Mouse (Mus musculus) hindbrain, embryonic 14.5 days (tissue): ENCODE measurements around the gene Atp1a2. TPM values are rescaled to one million over a fixed set of nuclear protein-coding genes. Genes with fewer than 3 reads are reported as not detected.

Experiments
- ATAC-seq: fragments of 200-750 bp; cut with Nextera tagmentation; 2 replicates; pipeline ENCODE4 v1.8.0; 2017; ENCODE audit warnings: moderate number of reproducible peaks, mild to moderate bottlenecking, moderate TSS enrichment, moderate library complexity; ENCODE audit not compliant: low FRiP score
- DNase-seq: peaks from one replicate; pipeline ENCODE4 v3.0.0-alpha.2; 2015; ENCODE audit warnings: low spot score
- H3K27ac ChIP-seq: fragments of 300-500 bp; sonication (generic); 2 replicates; pipeline ENCODE4 v1.5.1; 2014; ENCODE audit warnings: mild to moderate bottlenecking, moderate library complexity
- H3K27me3 ChIP-seq: fragments of 300-500 bp; sonication (generic); 2 replicates; pipeline ENCODE4 v1.6.1; 2014; ENCODE audit warnings: mild to moderate bottlenecking, low read length, mixed read lengths; ENCODE audit not compliant: control insufficient read depth, insufficient read depth
- H3K36me3 ChIP-seq: fragments of 300-500 bp; sonication (generic); replicated peaks from 2 replicates; pipeline ENCODE4 v1.6.1; 2014; ENCODE audit not compliant: control insufficient read depth, insufficient read depth
- H3K4me1 ChIP-seq: fragments of 300-500 bp; sonication (generic); replicated peaks from 2 replicates; pipeline ENCODE4 v1.6.1; 2014; ENCODE audit warnings: antibody characterized with exemption, low read length, mixed read lengths; ENCODE audit not compliant: control insufficient read depth, insufficient read depth
- H3K4me2 ChIP-seq: fragments of 300-500 bp; sonication (generic); replicated peaks from 2 replicates; pipeline ENCODE4 v1.6.1; 2014; ENCODE audit warnings: mild to moderate bottlenecking, moderate library complexity
- H3K4me3 ChIP-seq: fragments of 300-500 bp; sonication (generic); replicated peaks from 2 replicates; pipeline ENCODE4 v1.5.1; 2014; ENCODE audit warnings: mild to moderate bottlenecking, low read length
- H3K9ac ChIP-seq: fragments of 300-500 bp; sonication (generic); 2 replicates; pipeline ENCODE4 v1.6.1; 2014
- H3K9me3 ChIP-seq: fragments of 300-500 bp; sonication (generic); 2 replicates; pipeline ENCODE4 v1.6.1; 2016; ENCODE audit warnings: low read length; ENCODE audit not compliant: control insufficient read depth
- WGBS: fragments of 180-500 bp; shearing (Covaris S2); extraction: QIAGEN DNeasy Blood & Tissue Kit; methylation state at CpG from one replicate; pipeline ENCODE4 v1.1.7; 2014; 5-methylcytosine and 5-hydroxymethylcytosine counted together
- polyA plus RNA-seq: library from polyadenylated mRNA; unstranded; fragments of >200 nt; fragmentation: Nextera tagmentation; extraction: Ambion mirVana; gene quantifications from 2 replicates; pipeline ENCODE4 v1.2.1, GENCODE M21; 2014

Atp1a2 gene
- polyA plus RNA-seq, 1 experiment from 2014 or later, result 29.5 TPM

DNA sequence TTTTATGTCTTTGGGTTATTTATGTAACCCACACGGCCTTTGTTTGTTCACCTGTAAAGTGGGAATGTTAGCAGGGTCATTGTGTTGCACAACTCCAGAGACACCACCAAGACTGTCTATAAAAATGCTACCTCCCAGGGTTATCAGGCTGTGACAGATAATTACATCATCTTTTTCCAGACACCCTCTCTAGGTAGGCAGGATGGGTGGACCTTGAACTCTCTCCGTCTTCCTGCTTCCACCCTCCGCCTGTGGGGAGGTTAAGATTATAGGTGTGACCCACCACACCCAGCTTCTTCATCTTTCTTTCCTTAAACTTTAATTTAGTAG is 8.3 kb downstream of the Atp1a2 start:
- Histone ChIP-seq H3K36me3 (0 out of 2 replicates have a peak, but pooled peaks cover 3% of the 10 kb centered on the region), H3K4me1 (no peaks in the 10 kb centered on the region; the same call in 1 of the 2 replicates)
- 91% methylated on average over 3 of the region's 3 CpGs for WGBS

GRCm38 (mm10) chr1:172288900-172289616 is 8.8 kb downstream of the Atp1a2 start:
- Histone ChIP-seq H3K27me3 (no peaks in the 10 kb centered on the region), H3K36me3 (0 out of 2 replicates have a peak, but pooled peaks cover 3% of the 10 kb centered on the region), H3K27ac (no peak overlapping the region), H3K9ac (no peak overlapping the region), H3K4me2 (no peak overlapping the region), H3K4me3 (no peak overlapping the region), H3K4me1 (no peaks in the 10 kb centered on the region), H3K9me3 (no peaks in the 10 kb centered on the region)
- WGBS, result 92% methylated on average over 11 of the region's 11 CpGs
- DNase-seq (no peak), ATAC-seq (no peak)

More for the DNA sequence above, 8.3 kb downstream of the Atp1a2 start:
- Histone ChIP-seq H3K9ac (no peak overlapping the region), H3K9me3 (no peaks in the 10 kb centered on the region), H3K27ac (no peak overlapping the region), H3K4me2 (no peak overlapping the region), H3K4me3 (no peak overlapping the region), H3K27me3 (no peaks in the 10 kb centered on the region)
- DNase-seq (no peak), ATAC-seq (no peak)

- H3K27ac ChIP-seq, result no peak overlapping the region
- H3K4me2 ChIP-seq, result no peak overlapping the region
- no peaks in the 10 kb centered on the region for H3K4me1 ChIP-seq
- no peak overlapping the region for H3K9ac ChIP-seq
- 86% methylated on average over 5 of the region's 5 CpGs for whole genome bisulfite sequencing
- H3K4me3 ChIP-seq, result no peak overlapping the region
- no peaks in the 10 kb centered on the region for H3K27me3 ChIP-seq
- H3K36me3 ChIP-seq, result 0 out of 2 replicates have a peak, but pooled peaks cover 3% of the 10 kb centered on the region
- no peak for ATAC-seq
- H3K9me3 ChIP-seq, result no peaks in the 10 kb centered on the region
- DNase-seq, result no peak
Measured at GRCm38 (mm10) chr1:172286740-172287139, 11.1 kb downstream of the Atp1a2 start.

- ATAC-seq (no peak), DNase-seq (no peak)
- Histone ChIP-seq H3K9me3 (no peaks in the 10 kb centered on the region), H3K4me1 (no peaks in the 10 kb centered on the region), H3K36me3 (0 out of 2 replicates have a peak, but pooled peaks cover 3% of the 10 kb centered on the region), H3K27ac (no peak overlapping the region), H3K9ac (no peak overlapping the region), H3K4me3 (no peak overlapping the region), H3K4me2 (no peak overlapping the region), H3K27me3 (no peaks in the 10 kb centered on the region)
- WGBS, result 92% methylated on average over 14 of the region's 14 CpGs
Measured at GRCm38 (mm10) chr1:172284221-172284620, 13.6 kb downstream of the Atp1a2 start.

DNA sequence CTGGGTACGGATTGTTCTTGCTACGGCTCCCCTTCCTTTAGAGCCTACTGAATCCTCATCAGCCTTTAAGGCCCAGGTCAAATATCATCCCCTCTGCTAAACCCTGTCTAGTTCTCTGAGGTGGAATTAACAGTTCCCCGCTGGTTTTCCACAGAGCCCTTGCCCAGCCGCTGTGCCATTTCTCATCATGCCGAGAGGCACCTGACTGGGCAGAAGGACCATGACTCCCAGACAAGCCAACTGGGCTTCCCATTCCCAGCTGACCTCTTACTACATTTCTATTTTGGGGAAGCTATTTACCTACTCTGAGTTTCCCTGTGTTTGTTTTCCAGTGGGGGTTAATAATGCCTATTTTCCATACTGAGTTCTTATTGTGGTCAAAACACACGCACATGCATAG is 14.8 kb downstream of the Atp1a2 start:
- H3K9ac ChIP-seq, result no peak overlapping the region
- no peaks in the 10 kb centered on the region for H3K27me3 ChIP-seq
- no peak for ATAC-seq
- H3K4me2 ChIP-seq, result no peak overlapping the region
- 94% methylated on average over 6 of the region's 6 CpGs for WGBS
- H3K9me3 ChIP-seq, result no peaks in the 10 kb centered on the region
- no peak for DNase-seq
- no peak overlapping the region for H3K4me3 ChIP-seq
- H3K27ac ChIP-seq, result no peak overlapping the region
- H3K4me1 ChIP-seq, result no peaks in the 10 kb centered on the region
- H3K36me3 ChIP-seq, result no peaks in the 10 kb centered on the region

- Histone ChIP-seq H3K9me3 (no peaks in the 10 kb centered on the region), H3K4me2 (no peak overlapping the region), H3K4me1 (no peaks in the 10 kb centered on the region), H3K27ac (no peak overlapping the region), H3K9ac (no peak overlapping the region), H3K4me3 (no peak overlapping the region), H3K27me3 (no peaks in the 10 kb centered on the region), H3K36me3 (no peaks in the 10 kb centered on the region)
- DNase-seq, result no peak
- WGBS, result 88% methylated on average over 10 of the region's 10 CpGs
- ATAC-seq, result no peak
Measured at GRCm38 (mm10) chr1:172281522-172282254, 16.2 kb downstream of the Atp1a2 start.

DNA sequence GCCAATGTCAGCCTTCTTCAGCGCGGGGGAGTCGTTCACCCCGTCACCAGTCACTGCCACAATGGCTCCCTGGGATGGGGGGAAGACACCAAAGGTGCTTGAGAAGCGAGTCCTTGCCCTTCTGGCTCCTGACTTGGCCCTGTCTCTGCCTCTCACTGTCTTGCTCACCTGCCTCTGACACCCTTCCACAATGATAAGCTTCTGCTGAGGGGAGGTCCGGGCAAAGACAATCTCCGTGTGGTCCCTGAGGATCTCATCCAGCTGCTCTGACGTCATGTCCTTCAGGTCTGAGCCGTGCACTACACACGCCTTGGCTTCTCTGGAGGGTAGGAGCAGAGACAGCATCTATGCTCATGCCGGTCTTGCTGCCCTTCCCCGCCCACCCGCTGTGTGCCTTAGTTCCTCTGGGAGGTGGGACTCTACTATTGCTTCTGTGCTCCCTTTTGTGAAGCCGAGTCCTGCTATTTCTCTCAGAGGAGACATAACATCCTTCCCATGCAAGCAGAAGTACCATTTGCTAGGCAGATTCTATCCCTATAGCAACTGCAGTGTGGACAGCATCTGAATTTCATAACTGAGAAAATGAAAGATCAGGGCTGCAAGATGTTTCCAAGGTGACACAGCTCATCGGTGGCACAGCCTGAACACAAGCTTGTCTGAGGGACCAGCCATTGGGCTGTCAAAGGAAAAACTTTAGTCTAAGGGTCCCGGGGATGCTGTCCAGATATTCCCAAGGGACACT is 17.9 kb downstream of the Atp1a2 start:
- Histone ChIP-seq H3K27ac (no peak overlapping the region), H3K9me3 (no peaks in the 10 kb centered on the region), H3K4me2 (no peak overlapping the region), H3K27me3 (no peaks in the 10 kb centered on the region), H3K4me3 (no peak overlapping the region), H3K9ac (no peak overlapping the region), H3K4me1 (no peaks in the 10 kb centered on the region), H3K36me3 (no peaks in the 10 kb centered on the region)
- ATAC-seq, result no peak
- WGBS, result 70% methylated on average over 16 of the region's 16 CpGs
- DNase-seq, result no peak

GRCm38 (mm10) chr1:172278328-172278727 is 19.5 kb downstream of the Atp1a2 start:
- H3K27ac ChIP-seq, result no peak overlapping the region
- no peak for ATAC-seq
- no peak for DNase-seq
- no peaks in the 10 kb centered on the region for H3K9me3 ChIP-seq
- H3K4me3 ChIP-seq, result no peak overlapping the region
- H3K36me3 ChIP-seq, result no peaks in the 10 kb centered on the region
- 93% methylated on average over 13 of the region's 13 CpGs for WGBS
- no peaks in the 10 kb centered on the region for H3K4me1 ChIP-seq
- H3K9ac ChIP-seq, result no peak overlapping the region
- no peak overlapping the region for H3K4me2 ChIP-seq
- H3K27me3 ChIP-seq, result no peaks in the 10 kb centered on the region

DNA sequence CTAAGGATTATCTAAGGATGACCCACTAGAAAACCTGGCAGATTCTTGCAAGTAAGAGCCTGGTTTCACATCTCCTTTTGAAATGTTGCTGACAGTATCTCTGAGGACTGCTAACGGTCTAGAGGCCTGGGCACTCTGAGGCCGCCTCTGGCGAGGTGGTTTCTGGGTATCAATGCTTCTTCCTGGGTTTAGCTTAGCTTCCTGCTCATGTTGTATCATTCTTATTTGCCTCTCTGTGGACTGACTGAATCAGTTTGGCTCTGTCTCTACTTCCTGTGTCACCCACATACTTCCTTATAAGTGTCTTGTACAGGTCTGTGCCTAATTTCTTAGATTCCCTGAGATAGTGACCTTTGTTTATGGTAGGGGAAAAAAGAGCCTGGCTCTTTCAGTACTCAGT is 20.7 kb downstream of the Atp1a2 start:
- Histone ChIP-seq H3K27me3 (no peaks in the 10 kb centered on the region), H3K36me3 (no peaks in the 10 kb centered on the region), H3K9ac (no peak overlapping the region), H3K4me3 (no peak overlapping the region), H3K9me3 (no peaks in the 10 kb centered on the region), H3K4me1 (no peaks in the 10 kb centered on the region), H3K27ac (no peak overlapping the region), H3K4me2 (no peak overlapping the region)
- WGBS, result 88% methylated on average over 3 of the region's 3 CpGs
- DNase-seq (no peak), ATAC-seq (no peak)
